Mouse (Mus musculus): ENCODE data around the gene Nceh1.

Gene Nceh1

GRCm38 (mm10) chr3:27182733-27183600 lies at the start of gene Nceh1:
TSS of gene Nceh1 (plus strand) at chr3:27182965.
- in situ Hi-C loops (cut with MboI), result no loop called here

GRCm38 (mm10) chr3:27140101-27140500 lies 42.7 kb upstream of the Nceh1 start:
- in situ Hi-C loops (cut with MboI), result no loop called here

- in situ Hi-C loops (cut with MboI), result no loop called here
Measured at GRCm38 (mm10) chr3:27143570-27143969, 39.2 kb upstream of the Nceh1 start.

- in situ Hi-C loops (cut with MboI), result no loop called here
Measured at GRCm38 (mm10) chr3:27145733-27146132, 37.0 kb upstream of the Nceh1 start.

GRCm38 (mm10) chr3:27153191-27153671 lies 29.5 kb upstream of the Nceh1 start:
- in situ Hi-C loops (cut with MboI), result no loop called here

GRCm38 (mm10) chr3:27153701-27154209 lies 29.0 kb upstream of the Nceh1 start, which contains the start of gene Ect2:
TSS of gene Ect2 (minus strand) at chr3:27153878.
- in situ Hi-C loops (cut with MboI), result no loop called here

- in situ Hi-C loops (cut with MboI), result no loop called here
Measured at GRCm38 (mm10) chr3:27154280-27154679, 28.5 kb upstream of the Nceh1 start.

GRCm38 (mm10) chr3:27155051-27155855 lies 27.5 kb upstream of the Nceh1 start:
- in situ Hi-C loops (cut with MboI), result no loop called here

- in situ Hi-C loops (cut with MboI), result no loop called here
Measured at GRCm38 (mm10) chr3:27155856-27156593, 26.7 kb upstream of the Nceh1 start.

- in situ Hi-C loops (cut with MboI), result no loop called here
Measured at GRCm38 (mm10) chr3:27156594-27156949, 26.2 kb upstream of the Nceh1 start.

GRCm38 (mm10) chr3:27158910-27159309 lies 23.9 kb upstream of the Nceh1 start:
- in situ Hi-C loops (cut with MboI), result no loop called here

- in situ Hi-C loops (cut with MboI), result no loop called here
Measured at GRCm38 (mm10) chr3:27161645-27162409, 20.9 kb upstream of the Nceh1 start.

- in situ Hi-C loops (cut with MboI), result no loop called here
Measured at GRCm38 (mm10) chr3:27162410-27162804, 20.4 kb upstream of the Nceh1 start.

GRCm38 (mm10) chr3:27165481-27166065 lies 17.2 kb upstream of the Nceh1 start:
- in situ Hi-C loops (cut with MboI), result no loop called here

GRCm38 (mm10) chr3:27170257-27170656 lies 12.5 kb upstream of the Nceh1 start:
- in situ Hi-C loops (cut with MboI), result no loop called here

GRCm38 (mm10) chr3:27179711-27180110 lies 3.1 kb upstream of the Nceh1 start:
- in situ Hi-C loops (cut with MboI), result no loop called here

GRCm38 (mm10) chr3:27183601-27184175 lies 923 bp downstream of the Nceh1 start:
- in situ Hi-C loops (cut with MboI), result no loop called here

- in situ Hi-C loops (cut with MboI), result no loop called here
Measured at GRCm38 (mm10) chr3:27188386-27188785, 5.6 kb downstream of the Nceh1 start.

- in situ Hi-C loops (cut with MboI), result no loop called here
Measured at GRCm38 (mm10) chr3:27189320-27190261, 6.8 kb downstream of the Nceh1 start.

All from mature B cell (primary cell).